Mouse (Mus musculus): ENCODE measurements around the gene Kcnj10.

DNA sequence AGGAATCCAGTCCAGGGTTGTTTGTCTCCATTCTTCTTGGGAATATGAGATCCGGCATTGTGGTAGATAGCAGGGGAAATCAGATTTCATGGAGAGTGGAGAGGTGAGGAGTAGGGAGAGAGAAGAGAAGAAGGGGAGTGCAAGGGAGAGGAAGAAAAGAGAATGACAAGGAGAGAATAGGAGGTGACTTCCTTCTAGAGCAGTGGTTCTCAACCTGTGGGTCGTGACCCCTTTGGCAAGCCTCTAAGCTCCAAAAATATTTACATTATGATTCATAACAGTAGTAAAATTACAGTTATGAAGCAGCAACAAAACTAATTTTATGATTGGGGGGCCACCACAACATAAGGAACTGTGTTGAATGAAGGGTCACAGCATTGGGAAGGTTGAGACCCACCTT, 8.1 kb upstream of the Kcnj10 start:
- TF ChIP-seq CTCF (IDR thresholded peaks at IDR 0.05; ENCODE audit: low read depth, low read length) (no peak), POLR2A (IDR thresholded peaks at IDR 0.05; ENCODE audit: extremely low read depth, insufficient read depth, low read length) (no peak)
